Mouse (Mus musculus) right cerebral cortex, postnatal 10 days (tissue): ENCODE measurements around the gene Htra2.

ENCODE experiments used
- DNase-seq, 2 experiments: peaks; one replicate each; pipeline ENCODE4 v3.0.0; 2021; ENCODE audit warnings: low spot score in 2 of 2

The Htra2 gene

GRCm38 (mm10) chr6:83008659-83009058 lies 46.4 kb downstream of the Htra2 start:
- DNase-seq, result no peak

GRCm38 (mm10) chr6:83006114-83006513 lies 49.0 kb downstream of the Htra2 start:
- no peak for DNase-seq

- DNase-seq, result no peak
These were observed 49.5 kb downstream of the Htra2 start for GRCm38 (mm10) chr6:83005444-83006011.

GRCm38 (mm10) chr6:83004872-83005271 lies 50.2 kb downstream of the Htra2 start:
- peak; percentile 41 to 47 for DNase-seq

- DNase-seq, result no peak
These were observed 50.8 kb downstream of the Htra2 start for GRCm38 (mm10) chr6:83004309-83004708.

- DNase-seq, result no peak
These were observed 51.2 kb downstream of the Htra2 start for GRCm38 (mm10) chr6:83003850-83004249.

- DNase-seq, result no peak
These were observed 52.0 kb downstream of the Htra2 start for GRCm38 (mm10) chr6:83003082-83003481.
